14 mouse cellular contexts compared by ENCODE assay signal in genomic region chr16:24792836-24793235, GRCm38 (mm10).
"Had no signal": no experiment of that assay in that cellular context is flagged by ENCODE, and none has a peak within 500 bp of the region (broad histone marks: within the 10 kb centered on the region; RNA-seq: fewer than 3 reads in every experiment).

No protein-coding gene starts in this region.

- H3K36me3 ChIP-seq: limb, embryonic 13.5 days; liver, embryonic 15.5 days; midbrain, embryonic 12.5 days; stomach, embryonic 15.5 days had no signal

- ATAC-seq: inflammation-experienced regulatory T-cells, adult 6 months; intestine, postnatal 0 days had no signal

- H3K4me1 ChIP-seq: liver, embryonic 15.5 days; megakaryocyte, embryonic 14.5 days; midbrain, embryonic 12.5 days; stomach, embryonic 15.5 days had no signal

- DNase-seq: kidney, postnatal 25 days; right cerebral cortex, postnatal 14 days; thymus, adult 2 months; thymus, postnatal 25 days had no signal

- H3K9ac ChIP-seq: limb, embryonic 13.5 days; liver, embryonic 15.5 days; midbrain, embryonic 12.5 days; stomach, embryonic 15.5 days had no signal

- H3K27ac ChIP-seq: left cerebral cortex, adult 2 months; limb, embryonic 13.5 days; liver, embryonic 15.5 days; macrophage; midbrain, embryonic 12.5 days; stomach, embryonic 15.5 days had no signal

- H3K4me3 ChIP-seq: left cerebral cortex, adult 2 months; limb, embryonic 13.5 days; liver, embryonic 15.5 days; megakaryocyte, embryonic 14.5 days; midbrain, embryonic 12.5 days; stomach, embryonic 15.5 days had no signal

- H3K4me2 ChIP-seq: limb, embryonic 13.5 days; liver, embryonic 11.5 days; liver, embryonic 15.5 days; midbrain, embryonic 12.5 days; stomach, embryonic 15.5 days had no signal

- H3K9me3 ChIP-seq: limb, embryonic 13.5 days; liver, embryonic 15.5 days; megakaryocyte, embryonic 14.5 days; midbrain, embryonic 12.5 days; stomach, embryonic 15.5 days had no signal

- H3K27me3 ChIP-seq: limb, embryonic 13.5 days; liver, embryonic 15.5 days; megakaryocyte, embryonic 14.5 days; midbrain, embryonic 12.5 days; stomach, embryonic 15.5 days had no signal
